Mouse (Mus musculus): Measurements from ENCODE around the gene Zfp366. TPM values are rescaled to one million over a fixed set of nuclear protein-coding genes. Genes with fewer than 3 reads are reported as not detected.
A peak's percentile ranks its signal among the peaks of the same experiment; 100 is the strongest.

Gene Zfp366
- polyA plus RNA-seq, 1 experiment = not detected

GRCm38 (mm10) chr13:99237841-99238216 lies 53.2 kb downstream of the Zfp366 start:
- WGBS = 82% methylated on average over 1 of the region's 1 CpGs
- Histone ChIP-seq H3K4me3 (ENCODE audit: insufficient read depth, low read depth, low read length) (no peak overlapping the region), H3K4me1 (ENCODE audit: control insufficient read depth, insufficient read depth, low read length) (peaks cover 22% of the 10 kb centered on the region), H3K27ac (ENCODE audit: insufficient read depth, low read depth, low read length) (no peak overlapping the region)
- TF ChIP-seq POLR2A (IDR thresholded peaks at IDR 0.05; ENCODE audit: insufficient read depth, low read depth, low read length) (no peak), CTCF (IDR thresholded peaks at IDR 0.05; ENCODE audit: insufficient read depth, low read depth, low read length) (no peak)

DNA sequence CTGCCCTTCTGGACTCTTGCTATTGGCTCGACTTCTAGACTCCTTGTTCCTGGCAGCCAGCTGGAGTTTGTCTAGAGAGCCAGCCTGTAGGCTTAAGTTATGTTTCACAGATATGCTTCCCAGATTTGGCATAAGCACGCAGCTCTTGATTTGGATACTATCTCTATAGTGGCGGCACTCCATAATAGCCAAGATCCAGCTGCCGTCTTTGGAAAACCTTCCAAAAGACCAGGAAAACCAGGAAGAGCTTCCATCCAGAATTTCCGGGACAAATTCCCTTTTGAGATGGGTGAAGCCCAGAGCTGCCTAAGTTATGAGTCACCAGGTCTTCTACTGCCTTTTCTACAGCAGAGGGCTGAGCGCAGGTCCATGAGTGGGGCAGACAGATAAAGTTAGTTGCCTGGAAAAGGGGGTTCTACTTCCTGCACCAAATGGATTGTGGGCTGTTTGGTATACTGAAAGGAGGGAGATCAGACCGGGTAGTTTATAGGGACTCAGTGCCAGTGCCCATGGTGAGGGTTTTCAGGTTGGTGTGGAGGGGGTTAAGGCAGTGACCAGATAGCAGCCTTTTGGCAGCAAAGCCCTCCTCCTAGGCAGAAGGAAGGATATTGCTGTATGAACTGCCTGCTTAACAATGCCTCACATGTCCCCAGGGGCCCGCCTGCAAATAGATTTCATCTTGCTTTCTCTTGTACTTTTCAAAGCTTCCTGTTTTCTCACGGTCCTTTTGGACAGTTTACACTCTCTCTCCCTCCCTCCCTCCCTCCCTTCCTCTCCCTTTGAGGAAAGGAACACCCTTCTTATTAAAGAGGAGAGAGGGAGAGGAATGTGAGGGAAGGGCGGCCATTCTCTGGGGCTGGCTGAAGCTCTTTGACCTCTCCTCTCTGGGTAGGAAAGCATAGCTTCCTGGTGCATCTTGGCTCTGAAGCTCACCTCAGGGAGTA lies 53.9 kb downstream of the Zfp366 start:
- no peak overlapping the region for H3K4me3 ChIP-seq (ENCODE audit: insufficient read depth, low read depth, low read length)
- TF ChIP-seq POLR2A (IDR thresholded peaks at IDR 0.05; ENCODE audit: insufficient read depth, low read depth, low read length) (no peak), CTCF (IDR thresholded peaks at IDR 0.05; ENCODE audit: insufficient read depth, low read depth, low read length) (no peak)
- peaks cover 22% of the 10 kb centered on the region for H3K4me1 ChIP-seq (ENCODE audit: control insufficient read depth, insufficient read depth, low read length)
- peak overlapping the region; percentile 89 for H3K27ac ChIP-seq (ENCODE audit: insufficient read depth, low read depth, low read length)
- WGBS = 51% methylated on average over 10 of the region's 10 CpGs

DNA sequence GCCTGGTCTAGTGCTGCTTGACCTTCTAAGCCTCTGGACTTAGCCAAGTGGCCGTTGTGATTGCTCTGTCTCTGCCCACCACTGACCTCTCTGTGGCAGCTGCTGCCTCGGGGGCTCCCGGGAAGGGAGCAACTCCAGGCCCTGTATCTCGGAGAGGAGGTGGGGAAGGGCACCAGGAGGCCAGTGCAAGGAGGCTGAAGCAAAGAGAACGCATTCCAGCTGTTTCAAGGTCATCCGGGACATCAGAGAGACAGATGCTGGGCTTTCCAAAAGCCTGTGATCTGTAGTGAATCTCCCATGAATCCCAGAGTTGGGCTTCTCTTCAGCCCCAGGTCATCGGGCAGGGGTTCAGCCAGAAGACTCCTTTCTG lies 54.5 kb downstream of the Zfp366 start:
- WGBS = 50% methylated on average over 7 of the region's 7 CpGs
- Histone ChIP-seq H3K27ac (ENCODE audit: insufficient read depth, low read depth, low read length) (peak overlapping the region; percentile 74), H3K4me3 (ENCODE audit: insufficient read depth, low read depth, low read length) (no peak overlapping the region), H3K4me1 (ENCODE audit: control insufficient read depth, insufficient read depth, low read length) (peaks cover 19% of the 10 kb centered on the region)
- no peak for TF ChIP-seq CTCF (IDR thresholded peaks at IDR 0.05; ENCODE audit: insufficient read depth, low read depth, low read length)
- no peak for TF ChIP-seq POLR2A (IDR thresholded peaks at IDR 0.05; ENCODE audit: insufficient read depth, low read depth, low read length)

DNA sequence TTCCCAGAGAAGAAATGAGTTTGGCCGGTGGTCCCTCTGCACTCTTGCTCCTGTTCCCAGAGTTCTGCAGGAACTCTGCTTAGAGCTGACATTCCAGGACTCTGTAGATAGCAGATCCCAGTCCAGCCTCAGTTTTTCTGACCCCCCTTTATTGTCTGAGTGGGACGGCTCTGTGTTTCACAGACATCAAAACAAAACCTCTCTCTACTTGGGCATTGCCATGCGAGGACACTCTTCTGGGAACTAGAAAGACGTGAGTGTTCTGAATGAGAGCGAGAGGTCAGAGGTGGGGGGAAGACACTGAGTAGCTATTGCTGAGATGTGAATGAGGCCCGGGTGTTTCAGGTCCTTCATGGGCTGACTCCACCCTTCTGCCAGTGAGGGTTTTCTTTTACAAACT lies 55.1 kb downstream of the Zfp366 start:
- no peak overlapping the region for H3K4me3 ChIP-seq (ENCODE audit: insufficient read depth, low read depth, low read length)
- 66% methylated on average over 6 of the region's 6 CpGs for WGBS
- peaks cover 19% of the 10 kb centered on the region for H3K4me1 ChIP-seq (ENCODE audit: control insufficient read depth, insufficient read depth, low read length)
- TF ChIP-seq CTCF (IDR thresholded peaks at IDR 0.05; ENCODE audit: insufficient read depth, low read depth, low read length) = no peak
- TF ChIP-seq POLR2A (IDR thresholded peaks at IDR 0.05; ENCODE audit: insufficient read depth, low read depth, low read length) = no peak
- peak overlapping the region; percentile 74; the same call in 1 of the 2 replicates for H3K27ac ChIP-seq (ENCODE audit: insufficient read depth, low read depth, low read length)

DNA sequence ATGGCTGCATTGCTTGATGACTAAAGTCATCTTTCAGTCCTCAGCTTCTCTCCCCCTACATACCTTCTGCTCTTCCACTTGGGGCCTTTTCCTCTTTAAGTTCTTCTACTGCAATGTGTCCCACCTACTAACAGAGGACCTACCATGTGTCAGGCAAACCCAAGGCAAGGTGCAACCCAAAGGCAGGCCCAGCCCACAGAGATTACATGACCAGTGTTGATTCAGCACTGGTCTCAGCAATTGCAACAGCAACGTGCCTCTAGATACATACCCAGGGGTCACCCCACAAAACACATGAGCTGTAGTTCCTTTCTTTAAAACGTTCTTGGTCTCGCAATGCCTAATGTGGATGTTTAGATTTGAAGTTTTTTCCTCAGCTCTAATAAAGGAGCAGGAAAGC lies 57.4 kb downstream of the Zfp366 start:
- 88% methylated on average over 3 of the region's 3 CpGs for WGBS
- no peak overlapping the region for H3K4me3 ChIP-seq (ENCODE audit: insufficient read depth, low read depth, low read length)
- H3K27ac ChIP-seq (ENCODE audit: insufficient read depth, low read depth, low read length) = no peak overlapping the region
- TF ChIP-seq POLR2A (IDR thresholded peaks at IDR 0.05; ENCODE audit: insufficient read depth, low read depth, low read length) (no peak), CTCF (IDR thresholded peaks at IDR 0.05; ENCODE audit: insufficient read depth, low read depth, low read length) (no peak)
- peaks cover 11% of the 10 kb centered on the region for H3K4me1 ChIP-seq (ENCODE audit: control insufficient read depth, insufficient read depth, low read length)

- H3K4me3 ChIP-seq (ENCODE audit: insufficient read depth, low read depth, low read length) = no peak overlapping the region
- WGBS = 88% methylated on average over 4 of the region's 4 CpGs
- TF ChIP-seq POLR2A (IDR thresholded peaks at IDR 0.05; ENCODE audit: insufficient read depth, low read depth, low read length) = no peak
- TF ChIP-seq CTCF (IDR thresholded peaks at IDR 0.05; ENCODE audit: insufficient read depth, low read depth, low read length) = no peak
- H3K4me1 ChIP-seq (ENCODE audit: control insufficient read depth, insufficient read depth, low read length) = peaks cover 11% of the 10 kb centered on the region
- no peak overlapping the region for H3K27ac ChIP-seq (ENCODE audit: insufficient read depth, low read depth, low read length)
These were observed 58.3 kb downstream of the Zfp366 start for GRCm38 (mm10) chr13:99242895-99243294.

DNA sequence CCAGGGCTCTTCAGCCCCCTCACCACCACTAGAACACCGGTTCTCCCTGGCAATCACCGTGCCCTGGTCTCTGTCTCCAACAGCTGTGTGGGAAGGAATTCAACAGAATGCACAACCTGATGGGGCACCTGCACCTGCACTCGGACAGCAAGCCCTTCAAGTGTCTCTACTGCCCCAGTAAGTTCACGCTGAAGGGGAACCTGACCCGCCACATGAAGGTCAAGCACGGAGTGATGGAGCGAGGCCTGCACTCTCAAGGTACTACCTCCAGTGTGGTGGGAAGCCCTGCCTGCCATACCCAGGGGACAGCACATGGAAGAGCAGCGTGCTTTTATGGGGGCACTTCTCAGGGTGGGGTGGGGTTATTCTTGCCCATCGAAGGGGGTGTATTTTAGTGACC lies 59.2 kb downstream of the Zfp366 start:
- 96% methylated on average over 9 of the region's 9 CpGs for WGBS
- TF ChIP-seq POLR2A (IDR thresholded peaks at IDR 0.05; ENCODE audit: insufficient read depth, low read depth, low read length) = no peak
- no peak for TF ChIP-seq CTCF (IDR thresholded peaks at IDR 0.05; ENCODE audit: insufficient read depth, low read depth, low read length)
- peaks cover 6% of the 10 kb centered on the region for H3K4me1 ChIP-seq (ENCODE audit: control insufficient read depth, insufficient read depth, low read length)
- H3K4me3 ChIP-seq (ENCODE audit: insufficient read depth, low read depth, low read length) = no peak overlapping the region
- H3K27ac ChIP-seq (ENCODE audit: insufficient read depth, low read depth, low read length) = no peak overlapping the region

- WGBS = 83% methylated on average over 6 of the region's 6 CpGs
- Histone ChIP-seq H3K4me3 (ENCODE audit: insufficient read depth, low read depth, low read length) (no peak overlapping the region), H3K4me1 (ENCODE audit: control insufficient read depth, insufficient read depth, low read length) (no peaks in the 10 kb centered on the region), H3K27ac (ENCODE audit: insufficient read depth, low read depth, low read length) (no peak overlapping the region)
- no peak for TF ChIP-seq POLR2A (IDR thresholded peaks at IDR 0.05; ENCODE audit: insufficient read depth, low read depth, low read length)
- TF ChIP-seq CTCF (IDR thresholded peaks at IDR 0.05; ENCODE audit: insufficient read depth, low read depth, low read length) = no peak
These were observed 59.8 kb downstream of the Zfp366 start for GRCm38 (mm10) chr13:99244471-99244870.

DNA sequence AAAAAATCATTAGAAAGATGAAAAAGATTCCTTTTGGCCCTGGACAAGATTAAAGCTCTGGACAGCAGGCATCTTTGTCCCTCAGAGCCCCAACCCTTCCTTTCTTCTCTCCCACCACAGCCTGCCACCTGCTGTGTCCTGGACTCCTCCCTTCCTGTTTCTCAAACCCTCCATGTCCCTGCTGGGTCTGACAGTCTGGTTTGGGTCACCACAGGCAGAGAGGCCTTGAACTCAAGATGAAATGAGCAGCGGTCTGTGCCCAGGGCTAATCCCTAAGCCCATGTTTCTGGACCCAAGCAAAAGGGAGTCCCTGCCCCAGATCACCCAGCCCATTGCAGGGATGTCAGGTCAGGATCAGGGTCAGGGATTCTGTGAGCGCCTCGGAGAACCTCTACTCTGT lies 60.3 kb downstream of the Zfp366 start:
- no peak for TF ChIP-seq POLR2A (IDR thresholded peaks at IDR 0.05; ENCODE audit: insufficient read depth, low read depth, low read length)
- TF ChIP-seq CTCF (IDR thresholded peaks at IDR 0.05; ENCODE audit: insufficient read depth, low read depth, low read length) = no peak
- Histone ChIP-seq H3K4me3 (ENCODE audit: insufficient read depth, low read depth, low read length) (no peak overlapping the region), H3K4me1 (ENCODE audit: control insufficient read depth, insufficient read depth, low read length) (no peaks in the 10 kb centered on the region), H3K27ac (ENCODE audit: insufficient read depth, low read depth, low read length) (no peak overlapping the region)
- WGBS = 74% methylated on average over 3 of the region's 3 CpGs

All from olfactory bulb, adult 2 months (tissue).